Mouse (Mus musculus): ENCODE data around the gene Amhr2.

The Amhr2 gene

GRCm38 (mm10) chr15:102445146-102445545, at the start of gene Amhr2:
Amhr2 (plus strand) TSS chr15:102445367.
- DNase-seq (ENCODE audit: low read depth): no peak

- DNase-seq (ENCODE audit: low read depth): no peak
These were observed 46.5 kb upstream of the Amhr2 start for GRCm38 (mm10) chr15:102398629-102399028.

GRCm38 (mm10) chr15:102399229-102400221, 45.6 kb upstream of the Amhr2 start:
- DNase-seq (ENCODE audit: low read depth): no peak

GRCm38 (mm10) chr15:102400476-102401045, 44.6 kb upstream of the Amhr2 start:
- no peak for DNase-seq (ENCODE audit: low read depth)

GRCm38 (mm10) chr15:102401278-102401677, 43.9 kb upstream of the Amhr2 start:
- no peak for DNase-seq (ENCODE audit: low read depth)

- DNase-seq (ENCODE audit: low read depth): no peak
These were observed 43.0 kb upstream of the Amhr2 start for GRCm38 (mm10) chr15:102402210-102402609.

- no peak for DNase-seq (ENCODE audit: low read depth)
These were observed 40.3 kb upstream of the Amhr2 start for GRCm38 (mm10) chr15:102404608-102405488.

- peak; percentile 99 for DNase-seq (ENCODE audit: low read depth)
These were observed 39.5 kb upstream of the Amhr2 start, which contains the start of gene Sp1 for GRCm38 (mm10) chr15:102405489-102406195. Sp1 (plus strand) TSS chr15:102406143.

- DNase-seq (ENCODE audit: low read depth): peak; percentile 57
These were observed 38.8 kb upstream of the Amhr2 start for GRCm38 (mm10) chr15:102406196-102406911.

- DNase-seq (ENCODE audit: low read depth): no peak
These were observed 38.1 kb upstream of the Amhr2 start for GRCm38 (mm10) chr15:102406912-102407580.

- no peak for DNase-seq (ENCODE audit: low read depth)
These were observed 37.2 kb upstream of the Amhr2 start for GRCm38 (mm10) chr15:102407681-102408557.

- no peak for DNase-seq (ENCODE audit: low read depth)
These were observed 36.5 kb upstream of the Amhr2 start for GRCm38 (mm10) chr15:102408558-102409130.

GRCm38 (mm10) chr15:102409286-102409685, 35.9 kb upstream of the Amhr2 start:
- DNase-seq (ENCODE audit: low read depth): no peak

- no peak for DNase-seq (ENCODE audit: low read depth)
These were observed 34.1 kb upstream of the Amhr2 start for GRCm38 (mm10) chr15:102411077-102411476.

- no peak for DNase-seq (ENCODE audit: low read depth)
These were observed 31.5 kb upstream of the Amhr2 start for GRCm38 (mm10) chr15:102413687-102414086.

- no peak for DNase-seq (ENCODE audit: low read depth)
These were observed 27.6 kb upstream of the Amhr2 start for GRCm38 (mm10) chr15:102417524-102417923.

- DNase-seq (ENCODE audit: low read depth): no peak
These were observed 24.2 kb upstream of the Amhr2 start for GRCm38 (mm10) chr15:102420986-102421385.

GRCm38 (mm10) chr15:102421437-102421836, 23.7 kb upstream of the Amhr2 start:
- DNase-seq (ENCODE audit: low read depth): peak; percentile 72

Measured in c-Kit-positive CD71-negative TER-119-negative erythroid progenitor cells, embryonic 14.5 days (primary cell).